Mouse (Mus musculus) T-helper 1 cell (primary cell): Measurements from ENCODE around the gene Tgm7.
"Not testable (repeated sequence)": the region's sequence is repeated elsewhere in the genome, so short reads cannot be mapped to it uniquely, and the experiment has no call there.

ENCODE experiments used
- in situ Hi-C: fragments of 300-600 bp; cut with MboI, MseI; formaldehyde crosslinking; loops from one replicate; pipeline ENCODE4 v1.15.1; 2025; ENCODE audit warnings: high pct_unique_total_duplicates

Gene Tgm7

DNA sequence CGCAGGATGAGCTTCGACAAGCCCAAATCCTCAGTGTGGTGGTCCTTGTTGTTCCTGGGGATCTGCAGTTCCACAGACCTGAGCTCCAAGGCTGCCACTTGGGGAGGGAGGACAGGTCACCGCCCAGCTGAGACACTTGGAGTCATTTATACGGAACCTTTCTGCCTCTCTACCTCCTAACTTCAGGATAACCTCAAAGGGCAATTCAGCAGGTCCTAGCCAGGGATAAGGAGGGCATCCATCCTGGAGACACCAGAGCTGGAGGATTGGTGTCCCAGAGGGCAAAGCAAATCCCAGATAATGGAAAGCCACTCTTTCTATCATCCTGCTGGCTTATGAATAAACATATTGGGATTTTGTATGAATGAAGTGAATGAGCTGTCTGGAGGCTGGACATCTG lies at the start of gene Tgm7:
Gene Tgm7 (minus strand): TSS at position 101 of the 400 bp plus-strand sequence.
- in situ Hi-C loops, result no loop called here

DNA sequence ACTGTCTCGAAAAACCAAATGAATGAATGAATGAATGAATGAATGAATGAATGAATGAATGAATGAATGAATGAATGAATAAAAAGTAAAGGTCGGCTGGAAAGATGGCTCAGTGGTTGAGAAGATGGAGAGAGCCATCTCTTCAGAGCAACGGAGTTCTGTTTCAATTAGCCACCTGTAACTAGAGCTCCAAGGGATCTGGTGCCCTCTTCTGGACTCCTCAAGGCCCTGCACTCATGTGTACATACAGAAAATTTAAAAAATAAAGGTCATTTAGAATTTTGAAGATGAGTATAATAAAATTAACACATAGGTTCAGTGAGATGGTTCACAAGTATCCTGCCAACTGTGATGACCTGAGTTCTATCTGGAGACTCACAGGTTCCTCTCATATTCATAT lies 43.5 kb upstream of the Tgm7 start:
- in situ Hi-C loops, result no loop called here

GRCm38 (mm10) chr2:121149679-121150078 lies 40.1 kb upstream of the Tgm7 start:
- in situ Hi-C loops, result no loop called here

DNA sequence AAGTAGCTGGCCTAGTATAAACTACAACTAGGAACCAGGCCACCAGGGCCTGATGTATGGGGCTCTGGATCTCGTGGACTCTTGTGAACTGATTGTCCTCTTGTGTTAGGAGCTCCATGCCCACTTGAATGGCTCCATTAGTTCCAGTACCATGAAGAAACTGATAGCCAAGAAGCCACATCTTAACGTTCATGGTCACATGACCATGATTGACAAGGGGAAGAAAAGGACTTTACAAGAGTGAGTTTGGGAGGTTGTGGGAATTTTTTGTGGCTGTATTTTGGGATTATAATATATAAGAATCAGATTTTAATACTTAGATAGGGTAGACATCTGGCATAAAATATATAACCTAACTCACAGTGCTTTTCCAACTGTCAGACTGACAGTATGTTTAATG lies 32.8 kb upstream of the Tgm7 start:
- in situ Hi-C loops, result no loop called here

- in situ Hi-C loops, result no loop called here
These were observed 31.8 kb upstream of the Tgm7 start for GRCm38 (mm10) chr2:121141216-121142035.

- in situ Hi-C loops, result no loop called here
These were observed 30.7 kb upstream of the Tgm7 start, which contains the start of the genes Adal and Lcmt2 for GRCm38 (mm10) chr2:121140018-121140882. Adal (plus strand) TSS chr2:121140428. Lcmt2 (minus strand) TSS chr2:121140653.

DNA sequence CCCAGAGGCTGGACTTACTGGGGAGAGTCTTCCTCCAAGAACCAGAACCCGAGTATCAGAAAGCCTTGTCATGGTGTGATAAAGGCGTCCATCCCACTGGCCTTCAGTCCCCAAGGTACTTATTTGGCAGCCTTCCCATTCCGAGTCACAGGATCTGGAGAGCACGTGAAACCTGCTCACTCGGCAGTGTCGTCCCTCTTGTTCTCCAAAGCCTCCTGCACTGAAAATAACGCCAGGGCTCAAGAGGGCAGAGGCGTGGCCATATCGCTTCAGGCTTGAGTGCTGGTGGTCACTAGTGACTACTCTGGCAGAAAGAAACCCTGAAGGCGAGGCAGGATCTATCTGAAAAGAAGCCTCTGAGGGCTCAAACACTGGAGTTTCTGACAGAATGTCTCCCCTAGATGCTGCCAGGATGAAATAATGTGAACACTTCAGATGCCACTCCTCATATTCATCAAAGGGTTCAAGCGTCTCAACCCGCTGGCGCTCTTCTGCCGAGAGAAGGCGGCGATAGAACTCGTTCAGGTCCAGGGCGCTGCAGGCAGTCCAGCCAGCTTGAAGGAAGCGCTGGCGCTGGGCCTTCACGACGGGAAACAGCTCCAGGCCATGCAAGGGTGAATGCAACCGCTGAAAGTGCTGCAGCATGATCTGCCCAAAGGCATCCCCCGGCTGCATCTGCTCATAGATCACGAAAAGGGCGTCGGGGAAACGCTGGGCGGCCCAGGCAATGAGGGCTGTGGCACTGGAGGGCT lies 29.8 kb upstream of the Tgm7 start:
- in situ Hi-C loops, result no loop called here

DNA sequence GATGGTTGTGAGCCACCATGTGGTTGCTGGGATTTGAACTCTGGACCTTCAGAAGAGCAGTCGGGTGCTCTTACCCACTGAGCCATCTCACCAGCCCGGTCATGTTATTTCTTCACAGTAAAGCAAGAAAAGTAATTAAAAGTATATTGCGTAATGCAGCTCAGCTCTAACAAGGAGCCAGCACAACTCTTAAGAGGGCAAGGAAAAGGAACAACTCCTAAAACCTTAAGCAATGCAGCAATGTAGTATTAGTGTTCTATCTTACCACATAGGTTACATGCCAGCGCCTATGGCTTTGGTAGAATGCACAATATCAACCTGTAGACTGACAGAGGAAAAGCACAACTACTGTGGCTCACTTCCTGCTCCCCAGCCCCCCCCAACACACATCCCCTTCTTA lies 27.8 kb upstream of the Tgm7 start:
- in situ Hi-C loops, result no loop called here

- in situ Hi-C loops, result no loop called here
These were observed 23.2 kb upstream of the Tgm7 start for GRCm38 (mm10) chr2:121132822-121133221.

- in situ Hi-C loops, result no loop called here
These were observed 19.4 kb upstream of the Tgm7 start for GRCm38 (mm10) chr2:121128865-121129620.

- in situ Hi-C loops, result no loop called here
These were observed 17.9 kb upstream of the Tgm7 start for GRCm38 (mm10) chr2:121127536-121127935.

DNA sequence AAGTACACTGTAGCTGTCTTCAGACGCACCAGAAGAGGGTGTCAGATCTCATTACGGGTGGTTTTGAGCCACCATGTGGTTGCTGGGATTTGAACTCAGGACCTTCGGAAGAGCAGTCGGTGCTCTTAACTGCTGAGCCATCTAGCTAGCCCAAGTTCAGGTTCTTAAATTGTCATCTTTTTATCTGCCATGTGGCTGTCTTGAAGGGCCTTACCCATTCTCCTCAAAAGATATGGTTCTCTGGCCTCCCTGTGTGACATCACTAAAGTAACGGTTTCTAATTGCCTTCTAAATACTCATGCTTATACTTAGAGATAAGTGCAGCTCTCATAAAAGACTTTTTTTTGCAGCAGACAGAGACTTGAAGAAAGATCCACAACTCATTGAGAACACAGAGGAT lies 16.7 kb upstream of the Tgm7 start:
- in situ Hi-C loops, result not testable (repeated sequence)

GRCm38 (mm10) chr2:121119260-121119659 lies 9.7 kb upstream of the Tgm7 start:
- in situ Hi-C loops, result no loop called here

- in situ Hi-C loops, result no loop called here
These were observed 5.8 kb upstream of the Tgm7 start for GRCm38 (mm10) chr2:121115418-121115817.

DNA sequence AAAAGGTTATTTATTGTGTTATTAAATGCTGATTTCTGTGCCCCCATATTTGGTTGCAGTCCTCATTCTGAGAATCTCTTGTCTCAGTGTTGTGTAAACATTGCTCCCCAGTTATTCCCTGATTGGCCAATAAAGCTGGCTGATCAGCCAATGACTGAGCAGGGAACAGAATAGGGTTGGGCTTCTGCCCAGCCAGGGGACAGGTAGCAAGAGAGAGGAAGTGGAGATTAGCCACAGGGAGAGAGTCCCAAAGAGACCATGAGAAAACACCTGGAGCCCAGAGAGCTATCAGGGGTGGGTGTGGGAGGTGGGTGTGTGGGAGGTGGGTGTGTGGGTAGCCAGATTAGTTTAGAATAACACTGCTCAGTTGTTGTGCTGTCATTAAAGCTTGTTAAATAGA lies 3.7 kb downstream of the Tgm7 start:
- in situ Hi-C loops, result no loop called here

GRCm38 (mm10) chr2:121102051-121102450 lies 7.5 kb downstream of the Tgm7 start:
- in situ Hi-C loops, result no loop called here

- in situ Hi-C loops, result no loop called here
These were observed 19.8 kb downstream of the Tgm7 start for GRCm38 (mm10) chr2:121089751-121090150.

DNA sequence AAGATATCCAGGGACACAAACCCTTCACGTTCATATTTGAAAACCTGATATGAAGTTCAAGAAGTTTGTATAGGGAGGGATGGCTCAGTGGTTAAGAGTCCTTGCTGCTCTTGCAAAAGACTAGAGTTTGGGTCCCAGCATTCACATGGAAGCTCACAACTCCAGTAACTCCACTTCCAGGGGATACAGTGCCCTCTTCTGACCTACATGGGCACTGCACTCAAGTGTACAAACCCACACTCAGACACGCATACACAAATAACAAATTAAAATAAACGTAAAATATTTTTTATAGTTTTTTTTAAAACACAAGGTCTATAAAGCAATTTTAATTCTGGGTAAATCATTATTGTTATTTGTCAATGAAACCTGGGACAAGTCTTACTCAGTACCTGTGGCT lies 21.1 kb downstream of the Tgm7 start:
- in situ Hi-C loops, result no loop called here

DNA sequence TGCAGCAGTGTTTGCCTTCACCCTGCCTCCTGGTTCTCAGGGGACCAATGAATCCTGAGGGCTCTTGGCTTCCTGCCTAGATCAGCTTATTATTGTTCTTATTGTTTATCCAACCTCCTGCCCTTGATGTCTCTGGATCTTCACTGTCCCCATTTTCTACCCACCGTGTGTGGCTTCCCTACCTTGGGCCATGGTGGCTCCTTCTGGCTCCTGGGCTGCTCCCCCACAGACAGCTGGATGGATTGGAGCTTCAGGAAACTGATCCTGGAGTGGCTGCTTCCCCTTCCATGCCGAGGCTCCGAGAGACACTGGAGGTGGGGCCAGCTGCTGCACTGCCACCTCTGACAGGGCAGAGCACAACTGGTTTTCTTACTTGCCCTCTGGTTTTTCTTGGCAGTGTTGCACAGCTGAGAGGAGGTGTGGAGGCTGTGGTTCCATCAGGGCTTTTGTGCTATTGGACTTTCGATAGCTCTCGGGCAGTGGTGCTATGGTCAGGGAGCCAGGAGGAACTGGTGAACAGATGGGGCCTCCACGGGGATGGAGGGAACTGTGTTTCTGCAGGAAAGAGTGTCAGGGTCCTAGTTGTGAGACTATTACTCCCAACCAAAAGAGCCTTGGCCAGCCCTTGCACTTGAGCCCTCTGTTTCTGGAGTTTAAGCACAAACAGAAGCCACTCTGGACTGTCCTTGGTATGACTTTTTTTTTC lies 24.0 kb downstream of the Tgm7 start, which contains the start of gene Tgm5:
Gene Tgm5 (minus strand): TSS at position 362 of the 706 bp plus-strand sequence.
- in situ Hi-C loops, result no loop called here

DNA sequence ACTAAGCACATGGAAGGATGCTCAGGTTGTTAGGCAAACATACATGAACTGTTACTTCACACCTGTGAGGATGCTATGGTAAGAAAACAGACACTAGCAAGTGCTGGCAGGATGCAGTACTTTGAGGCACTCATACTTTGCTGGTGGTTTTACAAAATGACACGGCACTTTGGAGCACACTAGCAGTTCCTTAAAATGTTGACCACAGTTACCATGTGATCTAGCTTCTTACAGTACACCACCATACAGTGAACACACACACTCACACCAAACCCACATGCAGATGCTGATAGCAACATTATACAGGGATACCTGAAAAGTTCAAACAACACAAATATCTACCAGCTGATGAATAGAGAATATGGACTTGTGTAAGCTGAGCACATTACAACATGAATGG lies 27.0 kb downstream of the Tgm7 start:
- in situ Hi-C loops, result no loop called here
